Mouse (Mus musculus): ENCODE results near the gene Ppp1ca.
A peak's percentile ranks its signal among the peaks of the same experiment; 100 is the strongest.

Ppp1ca gene

GRCm38 (mm10) chr19:4154437-4155222, 37.2 kb upstream of the Ppp1ca start:
- DNase-seq (ENCODE audit: extremely low spot score, low read depth, low spot score), result no peak

GRCm38 (mm10) chr19:4155223-4156072, 36.4 kb upstream of the Ppp1ca start:
- DNase-seq (ENCODE audit: extremely low spot score, low read depth, low spot score), result no peak

- no peak for DNase-seq (ENCODE audit: extremely low spot score, low read depth, low spot score)
These were observed 35.7 kb upstream of the Ppp1ca start for GRCm38 (mm10) chr19:4156073-4156579.

GRCm38 (mm10) chr19:4156771-4157170, 35.1 kb upstream of the Ppp1ca start:
- no peak for DNase-seq (ENCODE audit: extremely low spot score, low read depth, low spot score)

- no peak for DNase-seq (ENCODE audit: extremely low spot score, low read depth, low spot score)
These were observed 32.8 kb upstream of the Ppp1ca start for GRCm38 (mm10) chr19:4159049-4159448.

- DNase-seq (ENCODE audit: extremely low spot score, low read depth, low spot score), result peak; percentile 86
These were observed 29.0 kb upstream of the Ppp1ca start, which contains the start of gene Rps6kb2 for GRCm38 (mm10) chr19:4162646-4163542. Rps6kb2 (minus strand) TSS chr19:4163354.

GRCm38 (mm10) chr19:4163543-4163887, 28.4 kb upstream of the Ppp1ca start:
- no peak for DNase-seq (ENCODE audit: extremely low spot score, low read depth, low spot score)

GRCm38 (mm10) chr19:4164100-4164499, 27.8 kb upstream of the Ppp1ca start:
- no peak for DNase-seq (ENCODE audit: extremely low spot score, low read depth, low spot score)

- DNase-seq (ENCODE audit: extremely low spot score, low read depth, low spot score), result no peak
These were observed 27.1 kb upstream of the Ppp1ca start for GRCm38 (mm10) chr19:4164721-4165120.

- no peak for DNase-seq (ENCODE audit: extremely low spot score, low read depth, low spot score)
These were observed 25.0 kb upstream of the Ppp1ca start for GRCm38 (mm10) chr19:4166678-4167476.

GRCm38 (mm10) chr19:4169378-4169784, 22.5 kb upstream of the Ppp1ca start:
- peak; percentile 89 for DNase-seq (ENCODE audit: extremely low spot score, low read depth, low spot score)

GRCm38 (mm10) chr19:4169810-4170209, 22.1 kb upstream of the Ppp1ca start:
- DNase-seq (ENCODE audit: extremely low spot score, low read depth, low spot score), result no peak

- DNase-seq (ENCODE audit: extremely low spot score, low read depth, low spot score), result no peak
These were observed 21.0 kb upstream of the Ppp1ca start for GRCm38 (mm10) chr19:4170723-4171392.

- no peak for DNase-seq (ENCODE audit: extremely low spot score, low read depth, low spot score)
These were observed 20.2 kb upstream of the Ppp1ca start for GRCm38 (mm10) chr19:4171393-4172290.

- no peak for DNase-seq (ENCODE audit: extremely low spot score, low read depth, low spot score)
These were observed 18.9 kb upstream of the Ppp1ca start for GRCm38 (mm10) chr19:4172925-4173324.

- DNase-seq (ENCODE audit: extremely low spot score, low read depth, low spot score), result no peak
These were observed 16.4 kb upstream of the Ppp1ca start, which contains the start of gene Carns1 for GRCm38 (mm10) chr19:4175368-4175947. Carns1 (minus strand) TSS chr19:4175479.

- DNase-seq (ENCODE audit: extremely low spot score, low read depth, low spot score), result no peak
These were observed 11.5 kb upstream of the Ppp1ca start for GRCm38 (mm10) chr19:4180411-4180810.

- no peak for DNase-seq (ENCODE audit: extremely low spot score, low read depth, low spot score)
These were observed 10.0 kb upstream of the Ppp1ca start for GRCm38 (mm10) chr19:4181892-4182291.

Data from hindlimb bud, embryonic 11.5 days (tissue).